Mouse (Mus musculus): Measurements from ENCODE around the gene Ubtd1. TPM values are rescaled to one million over a fixed set of nuclear protein-coding genes. Genes with fewer than 3 reads are reported as not detected.

Ubtd1 gene
- polyA plus RNA-seq, 2 experiments from 2014 or later: 3.7 to 4.1 TPM

DNA sequence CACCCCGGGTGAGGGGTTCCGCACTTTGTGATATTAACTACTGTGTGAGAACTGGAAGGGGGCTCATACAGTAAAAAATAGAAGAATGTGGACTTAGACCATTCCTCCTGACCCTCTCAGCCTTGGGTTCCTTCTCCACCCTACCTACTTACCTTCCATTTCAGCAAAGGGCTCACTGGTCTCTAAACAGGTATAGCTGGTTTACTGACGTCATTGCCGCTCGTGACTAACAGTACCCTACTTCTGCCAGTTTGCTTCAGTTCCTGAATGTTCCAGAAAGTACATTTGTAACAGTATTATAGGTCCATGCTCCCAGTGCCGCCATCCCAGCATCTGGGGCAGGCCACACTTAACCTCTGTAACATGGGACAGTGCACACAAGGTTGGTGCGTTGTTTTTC is 12.5 kb downstream of the Ubtd1 start:
- no peak for ATAC-seq

DNA sequence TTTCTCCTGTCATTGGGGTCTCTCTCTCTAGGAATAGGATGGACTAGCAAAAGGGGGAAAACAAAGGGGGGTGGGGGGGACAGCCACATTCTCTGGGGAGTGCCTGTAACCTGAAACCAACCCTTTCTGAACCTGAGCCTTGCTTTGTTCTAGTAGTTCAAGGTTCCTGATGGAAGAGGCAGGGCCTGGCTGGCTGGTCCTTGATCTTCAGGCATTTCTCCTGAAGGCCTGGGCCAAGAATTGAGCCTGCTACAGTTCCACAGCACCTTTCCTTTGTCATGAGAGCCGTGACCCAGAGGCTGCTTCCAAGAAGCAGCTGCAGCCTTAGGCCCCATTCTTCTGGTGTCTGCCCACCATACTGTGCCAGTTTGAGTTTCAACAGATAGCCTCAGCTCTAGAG is 13.9 kb downstream of the Ubtd1 start:
- ATAC-seq: no peak

DNA sequence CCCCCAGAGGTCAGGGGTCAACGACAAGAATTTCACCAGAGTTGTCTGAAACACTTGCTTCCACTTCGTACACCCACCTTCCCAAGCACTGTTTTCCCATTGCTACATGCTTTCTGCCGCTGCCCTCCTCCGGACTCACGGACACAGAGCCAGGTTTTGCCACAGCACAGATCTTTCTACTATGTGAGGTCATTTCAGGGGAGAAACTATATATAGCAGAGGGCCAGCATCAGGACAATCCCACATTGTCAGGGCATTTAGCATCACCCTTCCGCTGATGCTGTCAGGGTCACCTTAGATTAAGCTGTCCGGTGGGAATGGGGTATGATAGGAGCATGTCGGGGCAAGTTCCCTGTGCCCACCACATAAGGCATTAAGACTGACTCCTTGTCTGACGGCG is 15.5 kb downstream of the Ubtd1 start:
- ATAC-seq: no peak

GRCm38 (mm10) chr19:41998770-41999548 is 17.4 kb downstream of the Ubtd1 start:
- ATAC-seq: no peak

- ATAC-seq: no peak
Observed at GRCm38 (mm10) chr19:41999688-42000283, 18.2 kb downstream of the Ubtd1 start.

DNA sequence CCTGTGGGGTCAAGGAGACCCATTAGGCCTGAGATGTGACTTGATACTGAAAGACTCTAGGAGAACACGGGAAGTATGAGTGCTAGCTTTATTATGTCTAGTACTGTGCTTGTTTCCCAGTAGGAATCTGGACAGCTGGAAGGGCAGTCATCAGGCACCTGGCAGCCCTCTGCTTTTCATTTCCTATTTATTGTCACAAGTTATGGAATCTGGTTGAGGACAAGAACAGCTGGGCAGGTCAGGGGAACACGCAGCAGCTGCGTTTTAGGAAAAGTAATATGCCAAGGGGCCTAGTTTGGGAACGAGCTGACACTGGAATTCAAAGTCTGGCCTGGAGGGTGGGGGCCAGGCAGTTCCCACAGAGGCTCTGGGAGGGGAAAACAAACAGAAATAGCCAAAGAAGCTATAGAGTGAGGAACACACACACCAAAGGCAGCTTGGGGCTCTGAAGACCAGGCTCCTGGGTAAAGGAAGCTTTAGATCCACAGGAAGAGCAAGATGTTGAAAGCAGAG is 18.9 kb downstream of the Ubtd1 start:
- ATAC-seq: no peak

DNA sequence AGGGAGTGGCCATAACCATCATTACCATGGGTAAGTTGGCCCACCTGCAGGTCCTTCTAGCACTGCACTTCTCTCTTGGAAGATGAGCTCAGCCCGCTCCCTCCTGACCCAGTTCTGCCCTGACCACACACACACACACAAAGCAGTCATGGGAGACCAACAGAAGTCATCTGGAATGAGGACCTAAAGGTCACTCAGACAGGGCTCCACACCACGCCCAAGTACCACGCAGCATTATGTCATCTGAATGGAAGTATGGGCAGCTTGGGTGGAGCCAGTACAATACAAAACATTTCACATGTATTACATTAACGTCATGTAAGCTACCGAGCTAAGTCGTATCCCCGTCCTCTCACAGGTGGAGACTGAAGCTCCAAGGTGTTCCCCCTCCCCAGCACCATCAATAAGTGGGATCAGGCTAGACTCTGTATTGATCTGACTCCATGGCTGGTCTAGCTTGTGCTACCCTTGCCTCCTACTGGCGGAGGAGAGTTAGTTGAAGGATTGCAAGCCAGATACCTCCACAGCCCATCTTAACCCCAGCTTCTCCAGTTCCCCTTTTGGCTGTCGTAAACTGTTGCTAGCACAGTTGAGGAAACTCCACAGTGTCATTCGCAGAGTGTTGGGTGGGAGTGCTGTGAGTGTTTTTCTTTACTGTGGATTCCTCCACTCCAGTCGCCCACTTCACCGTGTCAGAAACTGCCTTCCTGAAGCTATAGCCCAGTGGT is 19.9 kb downstream of the Ubtd1 start:
- ATAC-seq: no peak

- no peak for ATAC-seq
Observed at GRCm38 (mm10) chr19:42004258-42004657, 22.7 kb downstream of the Ubtd1 start.

- ATAC-seq: no peak
Observed at GRCm38 (mm10) chr19:42005616-42006015, 24.1 kb downstream of the Ubtd1 start.

DNA sequence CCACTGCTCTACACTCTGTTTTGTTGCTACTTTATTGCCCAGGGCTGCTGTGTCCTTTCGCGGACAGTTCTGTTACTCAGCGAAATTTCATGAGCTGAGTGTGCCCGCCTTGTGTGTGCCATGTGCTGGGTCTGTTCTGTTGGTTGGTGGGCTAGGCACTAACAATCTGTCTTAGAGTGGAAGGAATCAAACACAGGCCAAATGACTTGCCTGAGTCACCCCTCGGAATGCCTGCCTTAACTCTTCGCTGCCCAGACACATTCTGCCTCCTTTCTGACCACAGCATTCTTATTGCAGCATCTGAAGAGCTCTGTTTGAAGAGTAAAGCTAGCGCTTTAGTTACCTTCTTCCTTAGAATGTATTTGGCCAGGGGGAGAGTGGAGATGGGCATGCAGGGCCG is 25.0 kb downstream of the Ubtd1 start:
- no peak for ATAC-seq

DNA sequence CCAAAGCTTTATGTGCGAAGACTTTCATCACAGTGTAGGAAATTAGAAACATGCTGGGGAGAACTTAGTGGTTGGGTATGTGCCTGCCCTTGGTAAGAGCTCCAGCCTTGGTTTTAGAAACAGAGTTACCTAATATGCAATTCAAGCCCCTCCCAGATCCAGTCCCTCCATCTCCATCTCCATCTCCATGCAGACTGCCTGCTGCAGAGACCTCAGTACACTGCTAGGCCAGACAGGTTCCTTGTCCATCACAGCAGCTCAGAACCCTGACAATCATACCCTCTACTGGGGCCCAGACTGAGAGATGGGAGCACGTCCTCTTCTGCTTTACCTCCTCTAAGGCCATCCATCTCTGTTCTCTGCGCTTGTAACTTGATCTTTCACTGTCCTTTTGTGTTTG is 27.0 kb downstream of the Ubtd1 start:
- ATAC-seq: no peak

DNA sequence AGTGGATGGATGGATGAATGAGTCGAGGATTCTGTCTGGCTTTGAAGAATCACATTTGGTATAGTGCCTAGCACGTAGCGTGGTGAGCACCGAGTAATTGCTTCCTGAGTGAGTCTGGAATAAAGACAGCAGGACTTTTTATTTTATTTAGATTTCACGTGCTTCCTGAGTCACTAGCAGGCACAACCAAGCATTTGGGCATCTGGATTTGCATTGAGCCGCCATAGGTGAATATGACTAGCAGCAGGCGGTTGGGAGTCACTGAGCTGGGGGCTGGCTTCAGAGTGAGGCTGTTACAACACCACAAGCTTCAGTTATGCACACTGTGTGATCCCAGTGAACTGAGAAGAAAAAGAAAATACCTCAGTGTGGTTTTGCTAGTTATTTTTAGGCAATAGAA is 27.5 kb downstream of the Ubtd1 start:
- ATAC-seq: no peak

DNA sequence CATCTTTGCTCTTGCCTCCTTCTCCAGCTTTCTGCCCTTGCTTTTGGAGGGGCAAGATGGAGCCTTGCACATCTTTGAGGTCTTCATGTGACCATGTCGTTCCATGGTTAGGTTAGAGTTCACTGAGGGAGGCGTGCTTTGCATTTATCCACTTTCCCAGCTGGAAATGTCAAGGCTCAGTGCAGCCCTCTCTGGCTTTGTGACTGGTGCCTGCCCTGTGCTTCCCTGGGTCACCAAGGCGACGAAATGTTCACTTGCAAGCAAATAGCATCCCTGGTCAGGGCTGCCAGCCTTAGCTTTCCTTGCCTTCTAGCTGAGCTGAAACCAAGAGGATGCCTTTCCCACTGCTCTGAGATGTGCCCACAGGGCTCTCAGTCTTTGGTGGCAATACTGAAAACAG is 28.9 kb downstream of the Ubtd1 start:
- no peak for ATAC-seq

- no peak for ATAC-seq
Observed at GRCm38 (mm10) chr19:42011123-42011522, 29.6 kb downstream of the Ubtd1 start.

DNA sequence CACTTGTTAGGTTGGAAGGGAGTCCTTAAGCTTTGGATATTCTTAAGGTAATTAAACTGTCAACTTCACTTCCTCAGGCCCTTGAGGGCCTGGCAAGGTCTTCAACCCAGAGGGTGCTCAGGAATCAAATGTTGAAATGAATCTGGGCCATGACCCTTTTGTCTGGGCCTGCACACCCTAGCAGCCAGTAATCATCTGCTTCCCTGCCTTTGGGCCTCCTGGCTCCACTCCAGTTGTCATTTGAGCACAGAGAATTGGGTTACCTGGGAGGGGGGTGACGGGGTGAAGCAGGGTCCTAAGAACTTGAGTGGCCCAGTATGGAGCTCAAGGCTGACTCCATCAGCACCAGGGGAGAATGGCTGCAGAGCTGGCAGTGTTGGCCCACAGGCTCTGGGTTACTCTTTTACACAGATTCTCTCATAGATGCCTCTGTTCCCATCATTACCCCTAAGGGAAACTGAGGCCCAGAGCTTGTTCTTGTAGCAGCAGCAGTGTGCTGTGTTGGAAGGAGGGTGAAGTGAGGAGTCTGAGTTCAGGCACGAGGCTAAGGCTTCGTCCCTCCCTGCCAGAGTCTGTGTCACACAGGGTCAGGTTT is 32.8 kb downstream of the Ubtd1 start:
- ATAC-seq: no peak

DNA sequence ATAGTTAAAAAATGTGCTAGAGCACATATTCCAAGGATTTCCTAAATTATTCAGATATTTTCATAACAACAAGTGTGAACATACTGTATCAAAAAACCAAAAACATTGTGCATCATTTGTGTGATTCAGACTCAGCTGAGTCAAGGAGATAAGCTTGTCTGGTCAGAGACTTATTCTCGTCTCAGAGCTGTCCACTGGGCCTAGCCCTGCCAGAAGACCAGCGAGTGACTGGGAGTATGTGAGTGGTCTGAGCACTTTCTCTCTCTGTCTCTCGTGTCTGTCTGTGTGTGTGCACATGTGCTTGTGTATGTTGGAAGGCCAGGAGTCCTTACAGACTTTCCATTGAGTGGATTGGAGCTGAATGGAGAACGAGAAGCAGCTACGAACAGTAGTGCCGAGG is 33.4 kb downstream of the Ubtd1 start:
- ATAC-seq: no peak

- ATAC-seq: no peak
Observed at GRCm38 (mm10) chr19:42016251-42016650, 34.7 kb downstream of the Ubtd1 start.

DNA sequence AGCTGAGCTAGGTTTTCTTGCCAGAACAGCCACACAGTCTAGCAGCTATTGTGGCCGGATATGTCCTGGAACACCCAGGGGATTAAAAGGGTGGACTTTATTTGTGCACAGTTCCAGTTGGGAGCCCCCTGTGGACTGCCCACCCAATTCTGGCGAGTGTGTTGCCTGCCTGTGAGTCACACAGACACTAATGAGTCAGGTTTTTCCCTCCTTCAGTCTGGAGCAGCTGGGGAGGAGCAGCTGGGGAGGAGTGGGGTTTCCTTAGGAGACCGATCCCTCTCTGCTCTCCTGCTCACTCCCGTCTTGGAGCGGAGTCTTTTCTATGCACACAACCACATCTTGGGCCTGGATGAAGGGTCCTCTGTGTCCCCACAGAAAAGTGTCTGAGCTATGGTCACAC is 35.3 kb downstream of the Ubtd1 start:
- ATAC-seq: no peak

DNA sequence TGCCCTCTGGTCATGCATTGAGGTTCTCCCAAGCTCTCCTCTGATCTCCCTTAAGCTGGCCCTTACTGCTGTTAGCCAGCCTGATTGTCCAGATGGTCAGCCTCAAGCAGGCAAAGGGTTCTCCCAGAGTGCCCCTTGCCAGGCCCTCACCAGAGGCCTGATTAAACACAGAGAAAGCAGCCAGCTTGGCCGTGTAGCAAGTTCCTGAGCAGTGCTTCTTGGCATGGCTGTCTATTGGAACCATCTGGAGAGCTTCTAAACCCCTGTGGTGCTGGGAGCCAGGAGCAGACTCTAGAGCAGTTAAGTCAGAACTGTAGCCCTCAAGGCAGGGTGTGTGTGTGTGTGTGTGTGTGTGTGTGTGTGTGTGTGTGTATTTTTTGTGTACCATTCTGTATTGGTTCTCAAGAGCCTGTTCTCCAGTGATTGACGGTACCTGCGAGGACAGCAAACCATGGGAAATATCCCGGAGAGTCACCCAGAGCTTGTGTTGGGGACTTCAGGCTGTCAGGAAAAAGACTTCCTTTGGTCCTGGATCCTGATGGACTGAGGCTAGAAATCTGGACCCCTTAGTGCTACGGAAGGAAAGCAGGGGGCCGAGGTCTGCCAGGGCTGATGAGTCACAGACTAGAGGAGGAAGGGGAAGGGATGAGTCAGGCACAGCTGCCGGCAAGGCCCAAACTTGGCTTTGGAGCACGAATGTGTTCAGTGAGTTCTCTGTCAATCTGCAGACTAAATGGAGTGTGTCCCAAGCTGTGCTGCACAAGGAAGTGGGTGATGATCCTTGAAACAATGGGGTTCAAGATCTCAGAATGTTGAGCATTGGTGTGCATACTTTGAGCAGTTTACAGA is 36.1 kb downstream of the Ubtd1 start:
- no peak for ATAC-seq

DNA sequence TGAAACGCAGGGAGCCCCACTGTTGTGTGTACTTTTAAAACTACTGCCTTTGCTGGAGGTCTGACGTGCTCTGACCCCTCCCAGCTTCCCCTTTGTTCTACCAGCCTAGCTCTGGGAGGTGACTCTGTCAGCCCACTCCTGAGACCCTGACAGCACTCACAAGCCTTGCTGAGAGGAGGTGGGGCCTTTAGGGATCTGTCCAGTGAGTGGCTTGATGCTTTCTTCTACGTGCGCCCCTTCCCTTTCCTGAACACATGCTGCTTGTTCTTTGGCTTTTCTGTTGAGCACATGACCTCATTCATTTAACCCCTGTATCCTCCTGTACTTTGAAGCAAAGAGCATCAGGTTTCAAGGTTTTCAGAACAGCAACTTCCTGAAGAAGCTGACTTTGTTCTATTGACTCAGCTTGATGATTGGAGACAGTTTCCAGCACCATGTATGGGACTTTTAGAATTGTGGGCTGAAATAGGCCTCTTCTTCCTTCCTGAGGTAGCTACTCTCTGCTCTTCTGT is 37.5 kb downstream of the Ubtd1 start:
- ATAC-seq: peak; percentile 63

DNA sequence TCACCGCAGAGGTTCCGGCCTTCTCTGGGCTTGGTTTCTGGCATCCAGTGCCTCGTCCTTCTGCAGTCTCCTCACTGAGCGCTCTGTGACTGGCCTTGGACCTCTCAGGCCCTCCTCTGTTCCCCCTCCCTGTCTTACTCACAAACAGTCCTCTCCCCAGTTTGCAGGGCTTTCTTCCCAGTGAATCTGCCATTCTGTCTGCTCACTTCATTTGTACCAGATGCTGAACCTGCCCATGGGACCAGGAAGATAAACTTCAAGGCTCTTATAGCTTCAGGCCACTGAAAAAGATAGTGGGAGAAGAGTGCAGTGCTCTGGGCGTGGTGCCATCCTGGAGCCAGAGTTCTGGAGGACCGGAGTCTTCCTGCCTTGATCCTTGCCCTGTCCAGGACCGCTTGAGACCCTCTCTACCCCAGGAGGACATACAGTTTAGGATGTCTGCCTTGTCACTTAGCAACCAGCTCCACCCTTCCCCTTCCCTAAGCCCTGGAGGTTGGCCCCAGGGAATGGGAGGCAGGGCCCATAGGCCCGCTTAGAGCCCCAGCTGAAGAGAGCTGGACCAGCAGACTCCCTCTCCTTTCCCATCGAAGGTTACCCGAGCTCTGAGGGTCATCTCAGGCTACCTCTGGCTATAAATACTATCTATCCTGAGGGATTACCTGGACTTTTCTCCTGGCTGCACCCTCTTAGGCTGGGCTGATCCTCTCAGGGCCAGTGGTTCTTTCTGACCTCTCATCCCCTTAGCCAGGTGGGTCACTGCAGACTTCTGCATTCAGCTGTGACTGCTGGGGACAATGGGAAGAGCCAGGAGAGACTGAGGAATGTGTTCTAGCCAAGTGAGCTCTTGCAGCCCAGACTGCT is 40.3 kb downstream of the Ubtd1 start:
- ATAC-seq: no peak
